Mouse (Mus musculus): Measurements from ENCODE around the gene Jak1. TPM values are rescaled to one million over a fixed set of nuclear protein-coding genes. Genes with fewer than 3 reads are reported as not detected.
A peak's percentile ranks its signal among the peaks of the same experiment; 100 is the strongest.

The Jak1 gene
- polyA plus RNA-seq, 1 experiment from 2014 or later = 135 TPM

- no peak for ATAC-seq (ENCODE audit: insufficient number of reproducible peaks, insufficient read depth, low FRiP score, low read depth)
- H3K4me2 ChIP-seq (replicated peaks; ENCODE audit: low read depth, low read length) = no peak overlapping the region
- no peak overlapping the region for H3K4me3 ChIP-seq (ENCODE audit: low read depth, low read length)
- H3K27ac ChIP-seq (ENCODE audit: low read length) = no peak overlapping the region
- no peaks in the 10 kb centered on the region for H3K36me3 ChIP-seq (ENCODE audit: control insufficient read depth, insufficient read depth, low read length)
- H3K27me3 ChIP-seq (ENCODE audit: control insufficient read depth, insufficient read depth, low read length) = no peaks in the 10 kb centered on the region
- 34% methylated on average over 9 of the region's 9 CpGs for WGBS
- H3K4me1 ChIP-seq (ENCODE audit: control insufficient read depth, insufficient read depth, low read length) = peaks cover 18% of the 10 kb centered on the region
- H3K9me3 ChIP-seq (ENCODE audit: control insufficient read depth, low read depth, low read length) = no peaks in the 10 kb centered on the region
- H3K9ac ChIP-seq (replicated peaks; ENCODE audit: low read depth, low read length) = no peak overlapping the region
These were observed 67.5 kb downstream of the Jak1 start for GRCm38 (mm10) chr4:101197421-101198170.

- 80% methylated on average over 2 of the region's 2 CpGs for WGBS
- no peak overlapping the region for H3K4me3 ChIP-seq (ENCODE audit: low read depth, low read length)
- no peak for ATAC-seq (ENCODE audit: insufficient number of reproducible peaks, insufficient read depth, low FRiP score, low read depth)
- H3K9ac ChIP-seq (replicated peaks; ENCODE audit: low read depth, low read length) = no peak overlapping the region
- no peaks in the 10 kb centered on the region for H3K27me3 ChIP-seq (ENCODE audit: control insufficient read depth, insufficient read depth, low read length)
- no peak overlapping the region for H3K4me2 ChIP-seq (replicated peaks; ENCODE audit: low read depth, low read length)
- H3K36me3 ChIP-seq (ENCODE audit: control insufficient read depth, insufficient read depth, low read length) = no peaks in the 10 kb centered on the region
- peaks cover 18% of the 10 kb centered on the region for H3K4me1 ChIP-seq (ENCODE audit: control insufficient read depth, insufficient read depth, low read length)
- H3K27ac ChIP-seq (ENCODE audit: low read length) = no peak overlapping the region
- no peaks in the 10 kb centered on the region for H3K9me3 ChIP-seq (ENCODE audit: control insufficient read depth, low read depth, low read length)
These were observed 68.7 kb downstream of the Jak1 start for GRCm38 (mm10) chr4:101196407-101196806.

- H3K9me3 ChIP-seq (ENCODE audit: control insufficient read depth, low read depth, low read length) = no peaks in the 10 kb centered on the region
- 85% methylated on average over 1 of the region's 1 CpGs for WGBS
- H3K36me3 ChIP-seq (ENCODE audit: control insufficient read depth, insufficient read depth, low read length) = no peaks in the 10 kb centered on the region
- no peak overlapping the region for H3K27ac ChIP-seq (ENCODE audit: low read length)
- H3K9ac ChIP-seq (replicated peaks; ENCODE audit: low read depth, low read length) = no peak overlapping the region
- no peak overlapping the region for H3K4me2 ChIP-seq (replicated peaks; ENCODE audit: low read depth, low read length)
- H3K4me3 ChIP-seq (ENCODE audit: low read depth, low read length) = no peak overlapping the region
- ATAC-seq (ENCODE audit: insufficient number of reproducible peaks, insufficient read depth, low FRiP score, low read depth) = no peak
- H3K4me1 ChIP-seq (ENCODE audit: control insufficient read depth, insufficient read depth, low read length) = peaks cover 18% of the 10 kb centered on the region
- no peaks in the 10 kb centered on the region for H3K27me3 ChIP-seq (ENCODE audit: control insufficient read depth, insufficient read depth, low read length)
These were observed 70.9 kb downstream of the Jak1 start for GRCm38 (mm10) chr4:101194170-101194569.

GRCm38 (mm10) chr4:101192241-101192976, 72.7 kb downstream of the Jak1 start:
- H3K27me3 ChIP-seq (ENCODE audit: control insufficient read depth, insufficient read depth, low read length) = no peaks in the 10 kb centered on the region
- H3K4me2 ChIP-seq (replicated peaks; ENCODE audit: low read depth, low read length) = no peak overlapping the region
- H3K36me3 ChIP-seq (ENCODE audit: control insufficient read depth, insufficient read depth, low read length) = peaks cover 11% of the 10 kb centered on the region; the same call in 1 of the 2 replicates
- H3K27ac ChIP-seq (ENCODE audit: low read length) = no peak overlapping the region
- H3K9ac ChIP-seq (replicated peaks; ENCODE audit: low read depth, low read length) = no peak overlapping the region
- H3K4me3 ChIP-seq (ENCODE audit: low read depth, low read length) = no peak overlapping the region
- H3K4me1 ChIP-seq (ENCODE audit: control insufficient read depth, insufficient read depth, low read length) = peaks cover 3% of the 10 kb centered on the region
- WGBS = 86% methylated on average over 5 of the region's 5 CpGs
- no peaks in the 10 kb centered on the region for H3K9me3 ChIP-seq (ENCODE audit: control insufficient read depth, low read depth, low read length)
- 0 out of 2 replicates have a peak, but pooled peaks have one; percentile 14 for ATAC-seq (ENCODE audit: insufficient number of reproducible peaks, insufficient read depth, low FRiP score, low read depth)

GRCm38 (mm10) chr4:101187381-101187780, 77.7 kb downstream of the Jak1 start:
- Histone ChIP-seq H3K4me1 (ENCODE audit: control insufficient read depth, insufficient read depth, low read length) (peaks cover 13% of the 10 kb centered on the region; the same call in 1 of the 2 replicates), H3K27ac (ENCODE audit: low read length) (no peak overlapping the region), H3K36me3 (ENCODE audit: control insufficient read depth, insufficient read depth, low read length) (peaks cover 21% of the 10 kb centered on the region), H3K9me3 (ENCODE audit: control insufficient read depth, low read depth, low read length) (no peaks in the 10 kb centered on the region), H3K4me2 (replicated peaks; ENCODE audit: low read depth, low read length) (no peak overlapping the region), H3K4me3 (ENCODE audit: low read depth, low read length) (no peak overlapping the region), H3K27me3 (ENCODE audit: control insufficient read depth, insufficient read depth, low read length) (no peaks in the 10 kb centered on the region), H3K9ac (replicated peaks; ENCODE audit: low read depth, low read length) (no peak overlapping the region)
- ATAC-seq (ENCODE audit: insufficient number of reproducible peaks, insufficient read depth, low FRiP score, low read depth) = no peak
- 90% methylated on average over 4 of the region's 4 CpGs for WGBS

GRCm38 (mm10) chr4:101186591-101186990, 78.5 kb downstream of the Jak1 start:
- H3K9me3 ChIP-seq (ENCODE audit: control insufficient read depth, low read depth, low read length) = no peaks in the 10 kb centered on the region
- no peaks in the 10 kb centered on the region for H3K27me3 ChIP-seq (ENCODE audit: control insufficient read depth, insufficient read depth, low read length)
- H3K4me2 ChIP-seq (replicated peaks; ENCODE audit: low read depth, low read length) = no peak overlapping the region
- WGBS = 89% methylated on average over 5 of the region's 5 CpGs
- no peak overlapping the region for H3K27ac ChIP-seq (ENCODE audit: low read length)
- peaks cover 23% of the 10 kb centered on the region for H3K36me3 ChIP-seq (ENCODE audit: control insufficient read depth, insufficient read depth, low read length)
- H3K9ac ChIP-seq (replicated peaks; ENCODE audit: low read depth, low read length) = no peak overlapping the region
- H3K4me1 ChIP-seq (ENCODE audit: control insufficient read depth, insufficient read depth, low read length) = peaks cover 13% of the 10 kb centered on the region; the same call in 1 of the 2 replicates
- ATAC-seq (ENCODE audit: insufficient number of reproducible peaks, insufficient read depth, low FRiP score, low read depth) = no peak
- no peak overlapping the region for H3K4me3 ChIP-seq (ENCODE audit: low read depth, low read length)

GRCm38 (mm10) chr4:101185216-101185615, 79.9 kb downstream of the Jak1 start:
- H3K4me3 ChIP-seq (ENCODE audit: low read depth, low read length) = no peak overlapping the region
- WGBS = 44% methylated on average over 3 of the region's 3 CpGs
- no peaks in the 10 kb centered on the region for H3K9me3 ChIP-seq (ENCODE audit: control insufficient read depth, low read depth, low read length)
- no peak overlapping the region for H3K4me2 ChIP-seq (replicated peaks; ENCODE audit: low read depth, low read length)
- peaks cover 13% of the 10 kb centered on the region; the same call in 1 of the 2 replicates for H3K4me1 ChIP-seq (ENCODE audit: control insufficient read depth, insufficient read depth, low read length)
- H3K27ac ChIP-seq (ENCODE audit: low read length) = peak overlapping the region; percentile 52; the same call in 1 of the 2 replicates
- ATAC-seq (ENCODE audit: insufficient number of reproducible peaks, insufficient read depth, low FRiP score, low read depth) = no peak
- H3K27me3 ChIP-seq (ENCODE audit: control insufficient read depth, insufficient read depth, low read length) = no peaks in the 10 kb centered on the region
- H3K36me3 ChIP-seq (ENCODE audit: control insufficient read depth, insufficient read depth, low read length) = peaks cover 27% of the 10 kb centered on the region
- no peak overlapping the region for H3K9ac ChIP-seq (replicated peaks; ENCODE audit: low read depth, low read length)

GRCm38 (mm10) chr4:101182603-101183011, 82.5 kb downstream of the Jak1 start:
- H3K4me3 ChIP-seq (ENCODE audit: low read depth, low read length) = no peak overlapping the region
- H3K4me1 ChIP-seq (ENCODE audit: control insufficient read depth, insufficient read depth, low read length) = peaks cover 13% of the 10 kb centered on the region; the same call in 1 of the 2 replicates
- no peaks in the 10 kb centered on the region for H3K9me3 ChIP-seq (ENCODE audit: control insufficient read depth, low read depth, low read length)
- no peak overlapping the region for H3K4me2 ChIP-seq (replicated peaks; ENCODE audit: low read depth, low read length)
- H3K27ac ChIP-seq (ENCODE audit: low read length) = peak overlapping the region; percentile 49
- peaks cover 27% of the 10 kb centered on the region for H3K36me3 ChIP-seq (ENCODE audit: control insufficient read depth, insufficient read depth, low read length)
- no peaks in the 10 kb centered on the region for H3K27me3 ChIP-seq (ENCODE audit: control insufficient read depth, insufficient read depth, low read length)
- WGBS = 35% methylated on average over 9 of the region's 9 CpGs
- ATAC-seq (ENCODE audit: insufficient number of reproducible peaks, insufficient read depth, low FRiP score, low read depth) = peak; percentile 59; the same call in 1 of the 2 replicates
- H3K9ac ChIP-seq (replicated peaks; ENCODE audit: low read depth, low read length) = no peak overlapping the region
